Mouse (Mus musculus) testis, adult 2 months (tissue): ENCODE results near the gene Nfxl1.

ENCODE experiments used
- CTCF ChIP-seq: fragments of 200-500 bp; IDR thresholded peaks from 2 replicates; pipeline ENCODE4 v1.5.1; 2012; ENCODE audit warnings: low read depth, mild to moderate bottlenecking, inconsistent platforms, low read length, moderate library complexity; ENCODE audit not compliant: control insufficient read depth, insufficient read depth, insufficient replicate concordance
- POLR2A ChIP-seq: fragments of 200-500 bp; IDR thresholded peaks from 2 replicates; pipeline ENCODE4 v1.6.1; 2012; ENCODE audit warnings: low read depth, mild to moderate bottlenecking, inconsistent platforms, low read length, moderate library complexity; ENCODE audit not compliant: control insufficient read depth

- TF ChIP-seq CTCF (no peak), POLR2A (no peak)
Observed at GRCm38 (mm10) chr5:72560976-72561628, 1.6 kb upstream of the Nfxl1 start.
